17 mouse cellular contexts compared by ENCODE assay signal in the genomic region with DNA sequence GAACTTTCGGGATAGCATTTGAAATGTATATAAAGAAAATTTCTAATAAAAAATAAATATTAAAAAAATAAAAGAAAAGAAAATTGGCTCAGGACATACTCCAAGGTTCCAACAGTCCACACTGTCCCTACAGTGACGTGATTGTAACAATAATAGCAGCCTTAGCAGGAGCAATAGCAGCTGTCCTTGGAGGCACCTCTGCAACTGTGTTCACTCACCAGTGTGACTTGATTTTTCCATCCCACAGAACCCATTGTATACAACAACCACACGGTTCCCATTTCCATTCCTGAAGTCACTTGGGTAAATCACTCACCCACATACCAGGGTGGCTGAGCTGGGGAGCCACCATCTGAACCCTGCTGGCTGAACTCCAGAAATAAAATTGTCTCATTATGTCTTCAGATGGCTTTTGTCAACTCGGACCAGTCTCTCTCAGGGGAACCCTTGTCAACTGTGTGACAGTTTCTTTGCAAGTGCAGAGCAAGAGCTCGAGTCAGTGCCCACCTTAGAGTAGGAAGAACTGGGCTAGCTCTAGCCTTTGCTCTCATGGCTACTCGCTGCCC.
DNase-seq lines count a peak whose midpoint lies in the region; ATAC-seq lines count a peak whose summit lies in the region.
"Had no signal": no experiment of that assay in that cellular context is flagged by ENCODE, and none has a peak within 500 bp of the region (broad histone marks: within the 10 kb centered on the region; RNA-seq: fewer than 3 reads in every experiment).

No protein-coding gene starts in this region.

- H3K36me3 ChIP-seq in embryonic facial prominence, embryonic 14.5 days (ENCODE audit: control insufficient read depth, insufficient read depth, low read length): no peaks in the 10 kb centered on the region
- no peaks in the 10 kb centered on the region for H3K36me3 ChIP-seq in embryonic facial prominence, embryonic 10.5 days (replicated peaks)
- no peaks in the 10 kb centered on the region for H3K36me3 ChIP-seq in heart, embryonic 14.5 days (ENCODE audit: control insufficient read depth, insufficient read depth, low read length)

- H3K4me3 ChIP-seq in embryonic facial prominence, embryonic 14.5 days (ENCODE audit: low read depth, low read length): no peak overlapping the region
- H3K4me3 ChIP-seq in embryonic facial prominence, embryonic 10.5 days: no peak overlapping the region
- no peak overlapping the region for H3K4me3 ChIP-seq in heart, embryonic 14.5 days (ENCODE audit: control insufficient read depth in 1 of 2, insufficient read depth in 1 of 2, low read depth in 1 of 2, low read length in 2 of 2)
- H3K4me3 ChIP-seq: gastrocnemius, adult 2 months had no signal

- no peak overlapping the region for H3K9ac ChIP-seq in embryonic facial prominence, embryonic 14.5 days (ENCODE audit: low read depth, low read length)
- H3K9ac ChIP-seq in heart, embryonic 14.5 days (ENCODE audit: low read length): no peak overlapping the region

- H3K27me3 ChIP-seq in embryonic facial prominence, embryonic 14.5 days (replicated peaks; ENCODE audit: control insufficient read depth, insufficient read depth, low read length): no peaks in the 10 kb centered on the region
- no peaks in the 10 kb centered on the region for H3K27me3 ChIP-seq in embryonic facial prominence, embryonic 10.5 days (replicated peaks; ENCODE audit: low read depth, poor library complexity, severe bottlenecking)
- no peaks in the 10 kb centered on the region for H3K27me3 ChIP-seq in heart, embryonic 14.5 days (ENCODE audit: control insufficient read depth, insufficient read depth, low read length)
- H3K27me3 ChIP-seq: Patski had no signal

- H3K9me3 ChIP-seq in embryonic facial prominence, embryonic 14.5 days (ENCODE audit: control insufficient read depth, low read length): no peaks in the 10 kb centered on the region
- H3K9me3 ChIP-seq in embryonic facial prominence, embryonic 10.5 days: no peaks in the 10 kb centered on the region
- no peaks in the 10 kb centered on the region for H3K9me3 ChIP-seq in heart, embryonic 14.5 days (ENCODE audit: control insufficient read depth, low read length)

- 58% methylated on average over 6 of the region's 6 CpGs for WGBS in embryonic facial prominence, embryonic 14.5 days
- WGBS in embryonic facial prominence, embryonic 10.5 days: 66% methylated on average over 6 of the region's 6 CpGs
- WGBS in heart, embryonic 14.5 days: 44% methylated on average over 6 of the region's 6 CpGs

- DNase-seq in embryonic facial prominence, embryonic 14.5 days (ENCODE audit: low spot score): peak; percentile 12
- no peak for DNase-seq in embryonic facial prominence, embryonic 10.5 days (ENCODE audit: low spot score)
- DNase-seq in heart, adult 18-20 months: no peak
- DNase-seq in retina, postnatal 1 day: peak; percentile 23
- DNase-seq in retina, embryonic 14.5 days (ENCODE audit: low spot score): no peak
- no peak for DNase-seq in adrenal gland, postnatal 36 days
- DNase-seq in right cerebral cortex, adult 2 months (ENCODE audit: low spot score in 2 of 2): no peak
- DNase-seq: cerebellum, postnatal 14 days; gastrocnemius, adult 2 months; kidney, adult 2 months; kidney, postnatal 36 days; liver; lung, adult 18-20 months; right cerebral cortex, postnatal 25 days; thymus, postnatal 25 days had no signal

- H3K27ac ChIP-seq in embryonic facial prominence, embryonic 14.5 days (replicated peaks; ENCODE audit: low read depth, low read length): no peak overlapping the region
- no peak overlapping the region for H3K27ac ChIP-seq in embryonic facial prominence, embryonic 10.5 days (replicated peaks)
- peak overlapping the region; percentile 55 to 57; a peak in 2 of 4 replicates for H3K27ac ChIP-seq in heart, embryonic 14.5 days (replicated peaks in 1 of 2; ENCODE audit: control insufficient read depth in 1 of 2, insufficient read depth in 1 of 2, low read depth in 2 of 2, low read length in 2 of 2)
- H3K27ac ChIP-seq: gastrocnemius, adult 2 months had no signal

- peak; percentile 47; the same call in 1 of the 2 replicates for ATAC-seq in embryonic facial prominence, embryonic 14.5 days (ENCODE audit: low read depth)
- no peak; the same call in 1 of the 2 replicates for ATAC-seq in heart, embryonic 14.5 days (ENCODE audit: insufficient number of reproducible peaks, insufficient read depth, low FRiP score, low read depth)
- ATAC-seq: Patski had no signal

- H3K4me2 ChIP-seq in embryonic facial prominence, embryonic 14.5 days (ENCODE audit: low read depth, low read length): no peak overlapping the region
- no peak overlapping the region for H3K4me2 ChIP-seq in heart, embryonic 14.5 days (ENCODE audit: low read length)

- H3K4me1 ChIP-seq in embryonic facial prominence, embryonic 14.5 days (ENCODE audit: control insufficient read depth, insufficient read depth, low read length): 0 out of 2 replicates have a peak, but pooled peaks cover 3% of the 10 kb centered on the region
- H3K4me1 ChIP-seq in embryonic facial prominence, embryonic 10.5 days: peaks cover 42% of the 10 kb centered on the region
- H3K4me1 ChIP-seq in heart, embryonic 14.5 days (ENCODE audit: control insufficient read depth in 2 of 2, insufficient read depth in 2 of 2, low read length in 2 of 2): peaks cover 17 to 31% of the 10 kb centered on the region in 2 experiments

Comparison
In these comparisons a context has a peak if more than half of its experiments do, and no peak if none do; other contexts are left out.
1. DNase-seq: peak in embryonic facial prominence, embryonic 14.5 days (single experiment) and retina, postnatal 1 day (single experiment); none in embryonic facial prominence, embryonic 10.5 days (single experiment), heart, adult 18-20 months (0 of 2), retina, embryonic 14.5 days (single experiment), adrenal gland, postnatal 36 days (0 of 2) and right cerebral cortex, adult 2 months (0 of 2).
2. H3K27ac ChIP-seq: peak in heart, embryonic 14.5 days (2 of 2); none in embryonic facial prominence, embryonic 14.5 days (single experiment) and embryonic facial prominence, embryonic 10.5 days (single experiment).